Mouse (Mus musculus) heart, adult 2 months (tissue): ENCODE data around the gene Nptxr. TPM values are rescaled to one million over a fixed set of nuclear protein-coding genes. Genes with fewer than 3 reads are reported as not detected.

Experiments used
- DNase-seq, 2 experiments: peaks; one replicate each; pipeline ENCODE4 v3.0.0; 2021
- H3K27ac ChIP-seq: fragments of 200-600 bp; 2 replicates; pipeline ENCODE4 v1.8.1; 2022
- H3K27me3 ChIP-seq: fragments of 200-500 bp; 2 replicates; pipeline ENCODE4 v1.6.1; 2012; ENCODE audit warnings: mild to moderate bottlenecking, low read length, inconsistent platforms, mixed read lengths; ENCODE audit not compliant: control insufficient read depth, insufficient read depth
- H3K36me3 ChIP-seq: fragments of 200-500 bp; 2 replicates; pipeline ENCODE4 v1.6.1; 2012; ENCODE audit warnings: low read length, inconsistent platforms; ENCODE audit not compliant: control insufficient read depth, insufficient read depth
- H3K4me1 ChIP-seq: fragments of 200-500 bp; 2 replicates; pipeline ENCODE4 v1.6.1; 2011; ENCODE audit warnings: low read length; ENCODE audit not compliant: control insufficient read depth, insufficient read depth
- H3K4me3 ChIP-seq: fragments of 200-600 bp; 2 replicates; pipeline ENCODE4 v1.8.1; 2022
- H3K79me2 ChIP-seq: fragments of 200-500 bp; replicated peaks from 2 replicates; pipeline ENCODE4 v1.6.1; 2012; ENCODE audit warnings: mild to moderate bottlenecking, inconsistent platforms, low read length, moderate library complexity, mixed read lengths; ENCODE audit not compliant: control insufficient read depth, insufficient read depth
- H3K9ac ChIP-seq: fragments of 200-500 bp; 2 replicates; pipeline ENCODE4 v1.6.1; 2012; ENCODE audit warnings: low read depth, mild to moderate bottlenecking, control low read depth, inconsistent platforms, low read length, mixed read lengths
- CTCF ChIP-seq: fragments of 200-600 bp; IDR thresholded peaks from 2 replicates; pipeline ENCODE4 v1.8.1; 2022; ENCODE audit warnings: antibody characterized with exemption, mild to moderate bottlenecking, moderate library complexity
- EP300 ChIP-seq: fragments of 200-500 bp; IDR thresholded peaks from 2 replicates; pipeline ENCODE4 v1.6.1; 2011; ENCODE audit warnings: low read depth, low read length, control low read depth; ENCODE audit not compliant: insufficient read depth
- POLR2A ChIP-seq: fragments of 200-500 bp; IDR thresholded peaks from 2 replicates; pipeline ENCODE4 v1.6.1; 2011; ENCODE audit warnings: mild to moderate bottlenecking, low read depth, low read length, control low read depth; ENCODE audit not compliant: insufficient read depth
- WGBS: fragments of 180-500 bp; shearing (Covaris S2); methylation state at CpG from one replicate; pipeline ENCODE4 v1.1.7; 2018; 5-methylcytosine and 5-hydroxymethylcytosine counted together
- intact Hi-C: fragments of 180-260 bp; cut with DNase I; formaldehyde crosslinking; loops from one replicate; pipeline ENCODE4 v1.15.1; 2025
- polyA plus RNA-seq: library from polyadenylated mRNA; depleted of rRNA; stranded (reverse); fragments of >200 nt; gene quantifications from 2 replicates; pipeline ENCODE4 v1.2.3, GENCODE M21; 2012
- total RNA-seq, 2 experiments: library from RNA; stranded (reverse); gene quantifications; 2 replicates each; pipeline ENCODE4 v1.2.3; 2021

Gene Nptxr
- total and polyA plus RNA-seq, 3 experiments, result 1.5 to 1.7 (median 1.6) TPM

- Histone ChIP-seq H3K9ac (no peak overlapping the region), H3K4me1 (no peaks in the 10 kb centered on the region), H3K4me3 (no peak overlapping the region), H3K27ac (no peak overlapping the region), H3K79me2 (no peaks in the 10 kb centered on the region), H3K36me3 (no peaks in the 10 kb centered on the region), H3K27me3 (no peaks in the 10 kb centered on the region)
- intact Hi-C loops, result no loop called here
- TF ChIP-seq POLR2A, result no peak
- no peak for TF ChIP-seq EP300
- no peak for TF ChIP-seq CTCF
- WGBS, result 80% methylated on average over 7 of the region's 7 CpGs
- no peak for DNase-seq
Observed at GRCm38 (mm10) chr15:79797096-79797495, 7.5 kb downstream of the Nptxr start.

GRCm38 (mm10) chr15:79796256-79796655 lies 8.3 kb downstream of the Nptxr start:
- Histone ChIP-seq H3K27me3 (no peaks in the 10 kb centered on the region), H3K4me3 (no peak overlapping the region), H3K4me1 (no peaks in the 10 kb centered on the region), H3K9ac (no peak overlapping the region), H3K36me3 (no peaks in the 10 kb centered on the region), H3K79me2 (no peaks in the 10 kb centered on the region), H3K27ac (no peak overlapping the region)
- DNase-seq, result no peak
- 74% methylated on average over 12 of the region's 12 CpGs for WGBS
- intact Hi-C loops, result no loop called here
- TF ChIP-seq EP300 (no peak), CTCF (no peak), POLR2A (no peak)

DNA sequence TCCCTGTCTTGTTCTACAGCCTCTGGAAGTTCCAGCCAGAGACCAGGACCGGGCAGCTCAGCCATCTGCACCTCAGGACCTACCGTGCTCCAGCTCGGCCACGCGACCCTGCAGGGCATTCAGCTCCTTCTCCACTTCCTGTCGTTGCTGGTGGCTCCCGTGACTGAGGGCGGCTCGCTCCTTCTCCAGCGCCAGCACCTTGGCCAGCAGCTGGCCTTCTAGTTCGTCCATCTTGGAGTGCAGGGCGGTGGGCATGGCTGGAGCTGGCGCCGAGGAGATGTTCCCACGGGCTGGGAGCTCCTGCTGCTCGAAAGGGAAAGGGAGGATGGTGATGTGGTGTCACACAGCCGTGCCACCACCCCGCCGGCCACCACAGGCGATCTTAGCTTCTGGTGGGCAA lies 10.4 kb downstream of the Nptxr start:
- H3K27me3 ChIP-seq, result no peaks in the 10 kb centered on the region
- no peak for TF ChIP-seq POLR2A
- TF ChIP-seq CTCF, result no peak
- TF ChIP-seq EP300, result no peak
- H3K79me2 ChIP-seq, result no peaks in the 10 kb centered on the region
- H3K4me3 ChIP-seq, result no peak overlapping the region
- H3K27ac ChIP-seq, result no peak overlapping the region
- no peaks in the 10 kb centered on the region for H3K4me1 ChIP-seq
- no peak for DNase-seq
- WGBS, result 22% methylated on average over 20 of the region's 20 CpGs
- intact Hi-C loops, result no loop called here
- no peak overlapping the region for H3K9ac ChIP-seq
- no peaks in the 10 kb centered on the region for H3K36me3 ChIP-seq

GRCm38 (mm10) chr15:79793076-79793475 lies 11.5 kb downstream of the Nptxr start:
- WGBS, result 92% methylated on average over 9 of the region's 9 CpGs
- Histone ChIP-seq H3K79me2 (no peaks in the 10 kb centered on the region), H3K27me3 (no peaks in the 10 kb centered on the region), H3K27ac (no peak overlapping the region), H3K4me1 (no peaks in the 10 kb centered on the region), H3K36me3 (no peaks in the 10 kb centered on the region), H3K4me3 (no peak overlapping the region), H3K9ac (no peak overlapping the region)
- TF ChIP-seq CTCF (no peak), POLR2A (no peak), EP300 (no peak)
- intact Hi-C loops, result no loop called here
- DNase-seq, result no peak

DNA sequence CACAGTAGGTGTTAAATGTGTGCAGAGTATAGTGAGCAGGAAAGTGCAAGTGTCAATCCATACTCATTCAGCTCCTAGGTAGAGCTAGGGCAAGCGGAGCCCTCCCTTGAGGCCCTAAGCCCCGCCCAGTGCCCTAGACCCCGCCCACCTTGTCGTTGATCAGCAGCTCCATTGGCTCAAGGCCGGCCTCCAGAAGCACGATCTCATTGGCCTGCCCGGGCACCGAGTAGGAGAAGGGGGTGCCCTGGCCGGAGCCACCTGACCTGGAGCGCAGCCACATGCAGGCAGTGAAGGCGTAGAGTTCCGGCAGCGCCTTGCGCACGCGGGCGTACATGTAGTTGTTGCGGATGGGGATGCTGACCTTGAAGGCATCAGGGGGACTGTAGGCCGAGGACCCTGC lies 12.1 kb downstream of the Nptxr start:
- Histone ChIP-seq H3K4me1 (no peaks in the 10 kb centered on the region), H3K9ac (no peak overlapping the region), H3K27me3 (no peaks in the 10 kb centered on the region), H3K36me3 (no peaks in the 10 kb centered on the region), H3K4me3 (no peak overlapping the region), H3K79me2 (no peaks in the 10 kb centered on the region), H3K27ac (no peak overlapping the region)
- 35% methylated on average over 19 of the region's 19 CpGs for WGBS
- no peak for DNase-seq
- TF ChIP-seq EP300, result no peak
- no peak for TF ChIP-seq CTCF
- TF ChIP-seq POLR2A, result no peak
- intact Hi-C loops, result no loop called here

GRCm38 (mm10) chr15:79791502-79791901 lies 13.1 kb downstream of the Nptxr start:
- 7% methylated on average over 12 of the region's 12 CpGs for WGBS
- H3K4me1 ChIP-seq, result no peaks in the 10 kb centered on the region
- no peak overlapping the region for H3K27ac ChIP-seq
- no peak overlapping the region for H3K4me3 ChIP-seq
- H3K79me2 ChIP-seq, result no peaks in the 10 kb centered on the region
- DNase-seq, result peak; percentile 29 to 49
- TF ChIP-seq EP300 (no peak), CTCF (no peak), POLR2A (no peak)
- no peak overlapping the region for H3K9ac ChIP-seq
- intact Hi-C loops, result no loop called here
- no peaks in the 10 kb centered on the region for H3K27me3 ChIP-seq
- no peaks in the 10 kb centered on the region for H3K36me3 ChIP-seq
